Mouse (Mus musculus) heart, adult 2 months (tissue): ENCODE data around the gene Ttll7.

Experiments used
- CTCF ChIP-seq: fragments of 200-600 bp; IDR thresholded peaks from 2 replicates; pipeline ENCODE4 v1.8.1; 2022; ENCODE audit warnings: antibody characterized with exemption, mild to moderate bottlenecking, moderate library complexity
- EP300 ChIP-seq: fragments of 200-500 bp; IDR thresholded peaks from 2 replicates; pipeline ENCODE4 v1.6.1; 2011; ENCODE audit warnings: low read depth, low read length, control low read depth; ENCODE audit not compliant: insufficient read depth
- POLR2A ChIP-seq: fragments of 200-500 bp; IDR thresholded peaks from 2 replicates; pipeline ENCODE4 v1.6.1; 2011; ENCODE audit warnings: mild to moderate bottlenecking, low read depth, low read length, control low read depth; ENCODE audit not compliant: insufficient read depth

DNA sequence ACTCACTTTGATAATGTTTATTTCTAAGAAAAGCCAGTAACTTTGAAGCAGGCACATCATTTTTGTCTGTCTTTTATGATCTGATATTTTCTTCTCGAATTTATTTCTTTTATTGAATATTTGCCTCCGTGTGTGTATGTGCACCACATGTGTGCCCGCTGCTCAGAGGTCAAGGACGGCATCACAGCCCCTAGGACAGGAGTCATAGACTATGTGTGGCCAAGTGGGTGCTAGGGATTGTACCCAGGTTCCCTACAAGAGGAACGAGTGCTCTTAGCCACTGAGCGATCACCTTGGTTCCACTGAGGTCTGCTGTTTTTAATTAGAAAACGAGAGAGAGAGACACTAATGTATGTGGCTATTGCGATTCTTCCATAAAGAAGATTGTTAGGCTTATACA is 94.5 kb downstream of the Ttll7 start:
- TF ChIP-seq POLR2A (no peak), CTCF (no peak), EP300 (no peak)
